8 mouse cellular contexts compared by ENCODE assay signal in the genomic region with DNA sequence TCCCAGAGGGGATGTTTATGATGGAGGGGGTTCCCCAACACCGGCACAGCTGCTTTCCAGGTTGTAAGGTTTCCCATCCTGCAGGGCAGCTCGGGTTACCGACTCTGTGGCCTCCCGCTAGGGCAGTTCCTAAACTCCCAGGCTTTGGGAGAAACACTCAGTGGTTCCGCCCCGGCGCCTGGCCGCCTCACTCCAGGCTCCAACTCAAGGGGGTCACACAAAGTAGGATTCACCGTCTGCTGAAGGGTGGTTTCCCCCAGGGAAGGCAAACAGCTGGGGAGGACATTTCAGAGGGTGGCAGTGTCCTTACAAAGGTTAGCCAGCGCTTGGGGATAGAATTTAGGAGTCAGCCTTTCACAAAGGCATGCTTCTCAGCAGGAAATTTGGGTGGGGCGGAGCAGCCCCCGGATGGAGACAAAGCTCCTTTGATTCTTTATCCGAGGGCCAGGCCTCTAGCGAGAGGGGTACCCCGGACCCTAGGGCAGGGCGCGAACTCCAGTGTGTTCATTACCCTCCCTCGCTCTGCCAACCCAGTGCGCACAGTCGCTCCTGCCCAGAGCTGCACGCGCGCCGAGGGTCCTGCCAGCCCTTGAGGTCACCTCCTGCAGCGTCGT. TPM values are rescaled to one million over a fixed set of nuclear protein-coding genes. Genes with fewer than 3 reads are reported as not detected.
DNase-seq lines count a peak whose midpoint lies in the region; ATAC-seq and TF ChIP-seq lines count a peak whose summit lies in the region.

No protein-coding gene starts in this region.

- H3K4me2 ChIP-seq in embryonic facial prominence, embryonic 11.5 days (ENCODE audit: low read depth, low read length) = peak overlapping the region; percentile 82
- peak overlapping the region; percentile 72 for H3K4me2 ChIP-seq in heart, embryonic 16.5 days (ENCODE audit: low read depth, low read length)
- H3K4me2 ChIP-seq in liver, embryonic 11.5 days = peak overlapping the region; percentile 90

- TF ChIP-seq CTCF in olfactory bulb, adult 2 months (IDR thresholded peaks at IDR 0.05; ENCODE audit: insufficient read depth, low read depth, low read length) = no peak

- peak overlapping the region; percentile 86 for H3K27ac ChIP-seq in embryonic facial prominence, embryonic 11.5 days (replicated peaks; ENCODE audit: low read depth, low read length)
- H3K27ac ChIP-seq in heart, embryonic 16.5 days (ENCODE audit: low read length) = peak overlapping the region; percentile 62
- peak overlapping the region; percentile 65 for H3K27ac ChIP-seq in liver, embryonic 11.5 days (ENCODE audit: low read depth, low read length)
- H3K27ac ChIP-seq in olfactory bulb, adult 2 months (ENCODE audit: insufficient read depth, low read depth, low read length) = no peak overlapping the region

- H3K4me1 ChIP-seq in erythroblast, embryonic 14.5 days (ENCODE audit: control insufficient read depth) = peaks cover 12% of the 10 kb centered on the region
- H3K4me1 ChIP-seq in embryonic facial prominence, embryonic 11.5 days (ENCODE audit: control insufficient read depth, insufficient read depth, low read length) = no peaks in the 10 kb centered on the region
- peaks cover 22% of the 10 kb centered on the region for H3K4me1 ChIP-seq in heart, embryonic 16.5 days (ENCODE audit: control insufficient read depth, insufficient read depth, low read length)
- H3K4me1 ChIP-seq in liver, embryonic 11.5 days (replicated peaks; ENCODE audit: control insufficient read depth, insufficient read depth, low read length) = peaks cover 13% of the 10 kb centered on the region
- peaks cover 19% of the 10 kb centered on the region for H3K4me1 ChIP-seq in olfactory bulb, adult 2 months (ENCODE audit: control insufficient read depth, insufficient read depth, low read length)

- no peak for ATAC-seq in erythroblast, adult 5-6 weeks (replicated peaks; ENCODE audit: low FRiP score, poor library complexity, severe bottlenecking)
- peak; percentile 87 for ATAC-seq in embryonic facial prominence, embryonic 11.5 days (replicated peaks; ENCODE audit: insufficient number of reproducible peaks, low FRiP score, low TSS enrichment, low read depth)
- peak; percentile 64; the same call in 1 of the 2 replicates for ATAC-seq in heart, embryonic 16.5 days (replicated peaks; ENCODE audit: extremely low read depth, insufficient read depth, low FRiP score)
- peak; percentile 69; the same call in 1 of the 2 replicates for ATAC-seq in liver, embryonic 11.5 days (replicated peaks; ENCODE audit: low FRiP score)

- no peaks in the 10 kb centered on the region; the same call in 1 of the 2 replicates for H3K9me3 ChIP-seq in erythroblast, embryonic 14.5 days (ENCODE audit: control insufficient read depth, low read length)
- H3K9me3 ChIP-seq in embryonic facial prominence, embryonic 11.5 days (replicated peaks; ENCODE audit: control insufficient read depth, low read length) = no peaks in the 10 kb centered on the region
- H3K9me3 ChIP-seq in heart, embryonic 16.5 days (replicated peaks; ENCODE audit: control insufficient read depth, low read length) = no peaks in the 10 kb centered on the region
- no peaks in the 10 kb centered on the region for H3K9me3 ChIP-seq in liver, embryonic 11.5 days (ENCODE audit: control insufficient read depth, low read length)

- DNase-seq in embryonic facial prominence, embryonic 11.5 days (ENCODE audit: low spot score) = peak; percentile 81
- no peak for DNase-seq in liver, embryonic 11.5 days (ENCODE audit: low spot score)
- no peak for DNase-seq in c-Kit-positive CD71-positive TER-119-positive erythroid progenitor cells, embryonic 14.5 days (ENCODE audit: low spot score)
- no peak for DNase-seq in layer of hippocampus, adult 9-11 months

- peak overlapping the region; percentile 54 for H3K4me3 ChIP-seq in erythroblast, embryonic 14.5 days (replicated peaks)
- peak overlapping the region; percentile 57 for H3K4me3 ChIP-seq in embryonic facial prominence, embryonic 11.5 days (ENCODE audit: low read depth, low read length)
- H3K4me3 ChIP-seq in heart, embryonic 16.5 days (ENCODE audit: low read length) = peak overlapping the region; percentile 70
- H3K4me3 ChIP-seq in liver, embryonic 11.5 days (ENCODE audit: low read depth, low read length) = peak overlapping the region; percentile 65
- peak overlapping the region; percentile 50 for H3K4me3 ChIP-seq in olfactory bulb, adult 2 months (ENCODE audit: insufficient read depth, low read depth, low read length)

- peaks cover 40% of the 10 kb centered on the region for H3K27me3 ChIP-seq in erythroblast, embryonic 14.5 days (ENCODE audit: control insufficient read depth)
- H3K27me3 ChIP-seq in embryonic facial prominence, embryonic 11.5 days (ENCODE audit: control insufficient read depth, insufficient read depth, low read length) = no peaks in the 10 kb centered on the region
- no peaks in the 10 kb centered on the region for H3K27me3 ChIP-seq in heart, embryonic 16.5 days (ENCODE audit: control insufficient read depth, insufficient read depth, low read length)
- peaks cover 14% of the 10 kb centered on the region; the same call in 1 of the 2 replicates for H3K27me3 ChIP-seq in liver, embryonic 11.5 days (replicated peaks; ENCODE audit: control insufficient read depth, insufficient read depth, low read length)

- TF ChIP-seq POLR2A in olfactory bulb, adult 2 months (IDR thresholded peaks at IDR 0.05; ENCODE audit: insufficient read depth, low read depth, low read length) = no peak

- H3K36me3 ChIP-seq in erythroblast, embryonic 14.5 days (ENCODE audit: control insufficient read depth) = no peaks in the 10 kb centered on the region
- no peaks in the 10 kb centered on the region; the same call in 1 of the 2 replicates for H3K36me3 ChIP-seq in embryonic facial prominence, embryonic 11.5 days (replicated peaks; ENCODE audit: control insufficient read depth, insufficient read depth, low read depth, low read length)
- H3K36me3 ChIP-seq in heart, embryonic 16.5 days (ENCODE audit: control insufficient read depth, insufficient read depth) = no peaks in the 10 kb centered on the region
- no peaks in the 10 kb centered on the region for H3K36me3 ChIP-seq in liver, embryonic 11.5 days (ENCODE audit: control insufficient read depth, insufficient read depth, low read length)

- peak overlapping the region; percentile 48 for H3K9ac ChIP-seq in embryonic facial prominence, embryonic 11.5 days (replicated peaks; ENCODE audit: low read length)
- H3K9ac ChIP-seq in heart, embryonic 16.5 days (ENCODE audit: low read length) = peak overlapping the region; percentile 65
- peak overlapping the region; percentile 51 for H3K9ac ChIP-seq in liver, embryonic 11.5 days (ENCODE audit: low read depth, low read length)

- under 1% methylated on average over 26 of the region's 26 CpGs for WGBS in embryonic facial prominence, embryonic 11.5 days
- WGBS in heart, embryonic 16.5 days = 4% methylated on average over 26 of the region's 26 CpGs
- 3% methylated on average over 26 of the region's 26 CpGs for WGBS in liver, embryonic 11.5 days
- WGBS in olfactory bulb, adult 2 months = 28% methylated on average over 26 of the region's 26 CpGs

RNA-seq across cellular contexts. Expression of a gene that starts 0.5 kb away (rescaled TPM):
- polyA plus RNA-seq in erythroblast, embryonic 14.5 days (2012) = 0.05 and 0.07 TPM in 2 replicates
- 3.1 TPM in 1 of 2 replicates, not detected in the other for total RNA-seq in erythroblast, adult 5-6 weeks (2015; ENCODE audit: low replicate concordance)
- 0.84 TPM in 1 of 2 replicates, not detected in the other for total RNA-seq in erythroblast, adult 5-6 weeks (2017; ENCODE audit: low replicate concordance)
- polyA plus RNA-seq in embryonic facial prominence, embryonic 11.5 days (2014; fragmentation: Nextera tagmentation; extraction: Ambion mirVana) = 46.1 and 50.6 TPM in 2 replicates
- polyA plus RNA-seq in heart, embryonic 16.5 days (2015; fragmentation: Nextera tagmentation; extraction: Ambion mirVana) = 89.5 and 108 TPM in 2 replicates
- 44.1 and 45.2 TPM in 2 replicates for polyA plus RNA-seq in liver, embryonic 11.5 days (2014; fragmentation: Nextera tagmentation; extraction: Ambion mirVana)
- polyA plus RNA-seq in olfactory bulb, adult 2 months (2012; ENCODE audit: insufficient read depth, insufficient read length, low replicate concordance, missing spikeins) = not detected in 2 replicates

Comparison
In these comparisons a context has a peak if more than half of its experiments do, and no peak if none do; other contexts are left out.
1. RNA of a gene that starts 0.5 kb away (polyA plus RNA-seq): 89.5 to 108 TPM in heart, embryonic 16.5 days, 46.1 to 50.6 TPM in embryonic facial prominence, embryonic 11.5 days and 44.1 to 45.2 TPM in liver, embryonic 11.5 days; 0.05 to 0.07 TPM in erythroblast, embryonic 14.5 days and not detected in olfactory bulb, adult 2 months; every median in the first group is over 10 times any median in the second.
2. Peak in every context shown above with its lines, with median percentiles within 50 percentile points of each other: H3K4me3 ChIP-seq, H3K4me2 ChIP-seq and H3K9ac ChIP-seq.